Mouse (Mus musculus) hindbrain, postnatal 0 days (tissue): ENCODE data around the gene Csnk1g2. TPM values are rescaled to one million over a fixed set of nuclear protein-coding genes. Genes with fewer than 3 reads are reported as not detected.

Source experiments
- ATAC-seq: fragments of 200-750 bp; cut with Nextera tagmentation; 2 replicates; pipeline ENCODE4 v1.8.0; 2017; ENCODE audit warnings: mild to moderate bottlenecking, moderate TSS enrichment, moderate library complexity
- DNase-seq: peaks from one replicate; pipeline ENCODE4 v3.0.0-alpha.2; 2015; ENCODE audit warnings: low spot score
- H3K27ac ChIP-seq: fragments of 300-500 bp; sonication (generic); 2 replicates; pipeline ENCODE4 v1.5.1; 2014; ENCODE audit warnings: mild to moderate bottlenecking
- H3K27me3 ChIP-seq: fragments of 300-500 bp; sonication (generic); 2 replicates; pipeline ENCODE4 v1.6.1; 2014; ENCODE audit warnings: low read length, mixed read lengths; ENCODE audit not compliant: insufficient read depth
- H3K36me3 ChIP-seq: fragments of 300-500 bp; sonication (generic); 2 replicates; pipeline ENCODE4 v1.6.1; 2014; ENCODE audit warnings: low read length, mixed read lengths; ENCODE audit not compliant: insufficient read depth
- H3K4me1 ChIP-seq: fragments of 300-500 bp; sonication (generic); 2 replicates; pipeline ENCODE4 v1.6.1; 2014; ENCODE audit warnings: antibody characterized with exemption, low read length, mixed read lengths; ENCODE audit not compliant: insufficient read depth
- H3K4me2 ChIP-seq: fragments of 300-500 bp; sonication (generic); 2 replicates; pipeline ENCODE4 v1.6.1; 2014; ENCODE audit warnings: low read depth, mild to moderate bottlenecking, low read length, moderate library complexity, mixed read lengths
- H3K4me3 ChIP-seq: fragments of 300-500 bp; sonication (generic); 2 replicates; pipeline ENCODE4 v1.5.1; 2014; ENCODE audit warnings: low read length
- H3K9ac ChIP-seq: fragments of 300-500 bp; sonication (generic); replicated peaks from 2 replicates; pipeline ENCODE4 v1.6.1; 2014; ENCODE audit warnings: mild to moderate bottlenecking, low read length, moderate library complexity, mixed read lengths
- H3K9me3 ChIP-seq: fragments of 300-500 bp; sonication (generic); 2 replicates; pipeline ENCODE4 v1.6.1; 2016; ENCODE audit warnings: low read length, mixed read lengths
- CTCF ChIP-seq: IDR thresholded peaks from 2 replicates; pipeline ENCODE4 v1.5.1; 2016; ENCODE audit warnings: antibody characterized with exemption, control low read depth, low read depth
- WGBS: fragments of 180-500 bp; shearing (Covaris S2); extraction: QIAGEN DNeasy Blood & Tissue Kit; methylation state at CpG from one replicate; pipeline ENCODE4 v1.1.7; 2014; 5-methylcytosine and 5-hydroxymethylcytosine counted together
- polyA plus RNA-seq: library from polyadenylated mRNA; unstranded; fragments of >200 nt; fragmentation: Nextera tagmentation; extraction: Ambion mirVana; gene quantifications from 2 replicates; pipeline ENCODE4 v1.2.1, GENCODE M21; 2015
- total RNA-seq: library from RNA; depleted of rRNA; stranded (reverse); fragments of >200 nt; gene quantifications from 2 replicates; pipeline ENCODE4 v1.2.3, GENCODE M21; 2014

The Csnk1g2 gene
- total and polyA plus RNA-seq, 2 experiments from 2014 or later, result 94.3 to 156 TPM

DNA sequence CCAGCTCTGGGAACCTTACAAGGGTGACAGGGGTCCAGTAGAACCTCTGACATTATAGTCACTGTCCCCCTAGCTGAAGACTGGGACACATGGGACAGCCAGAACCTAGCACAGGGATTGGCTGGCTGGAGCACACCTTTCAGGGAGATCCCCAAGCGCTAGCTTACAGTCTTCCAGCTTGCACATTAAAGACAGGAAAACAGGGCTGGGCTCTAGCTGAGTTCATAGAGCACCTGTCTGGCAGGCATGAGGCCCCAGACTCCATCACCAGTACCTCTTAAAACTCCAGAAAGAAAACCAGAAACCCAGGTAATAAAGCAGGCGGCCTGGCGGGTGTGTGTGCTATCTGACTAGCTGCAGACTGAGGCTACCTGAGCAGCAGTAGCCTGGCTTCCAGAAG is 51.1 kb downstream of the Csnk1g2 start:
- 94% methylated on average over 3 of the region's 3 CpGs for WGBS
- Histone ChIP-seq H3K4me3 (no peak overlapping the region), H3K4me2 (peak overlapping the region; percentile 86), H3K4me1 (peaks cover 45% of the 10 kb centered on the region), H3K9me3 (no peaks in the 10 kb centered on the region), H3K27me3 (no peaks in the 10 kb centered on the region), H3K9ac (peak overlapping the region; percentile 95), H3K27ac (no peak overlapping the region), H3K36me3 (peaks cover 29% of the 10 kb centered on the region)
- no peak for TF ChIP-seq CTCF
- ATAC-seq (no peak), DNase-seq (no peak)

GRCm38 (mm10) chr10:80674161-80674711 is 51.6 kb downstream of the Csnk1g2 start:
- TF ChIP-seq CTCF, result no peak
- Histone ChIP-seq H3K9ac (peak overlapping the region; percentile 95), H3K36me3 (peaks cover 23% of the 10 kb centered on the region; the same call in 1 of the 2 replicates), H3K4me3 (peak overlapping the region; percentile 89), H3K4me2 (peak overlapping the region; percentile 86), H3K27me3 (no peaks in the 10 kb centered on the region), H3K27ac (peak overlapping the region; percentile 88), H3K4me1 (peaks cover 49% of the 10 kb centered on the region), H3K9me3 (no peaks in the 10 kb centered on the region)
- no peak for DNase-seq
- no peak for ATAC-seq
- WGBS, result 38% methylated on average over 5 of the region's 5 CpGs

- H3K4me3 ChIP-seq, result peak overlapping the region; percentile 89
- WGBS, result 9% methylated on average over 6 of the region's 6 CpGs
- peaks cover 18% of the 10 kb centered on the region; the same call in 1 of the 2 replicates for H3K36me3 ChIP-seq
- no peak for TF ChIP-seq CTCF
- no peaks in the 10 kb centered on the region for H3K27me3 ChIP-seq
- H3K4me2 ChIP-seq, result peak overlapping the region; percentile 86
- DNase-seq (no peak), ATAC-seq (no peak)
- peak overlapping the region; percentile 95 for H3K9ac ChIP-seq
- peaks cover 50% of the 10 kb centered on the region for H3K4me1 ChIP-seq
- no peaks in the 10 kb centered on the region for H3K9me3 ChIP-seq
- peak overlapping the region; percentile 88; the same call in 1 of the 2 replicates for H3K27ac ChIP-seq
Measured at GRCm38 (mm10) chr10:80674851-80675404, 52.3 kb downstream of the Csnk1g2 start.

- no peak for TF ChIP-seq CTCF
- peak; percentile 28 for DNase-seq
- H3K4me2 ChIP-seq, result peak overlapping the region; percentile 86
- peak overlapping the region; percentile 95 for H3K9ac ChIP-seq
- peak overlapping the region; percentile 89 for H3K4me3 ChIP-seq
- ATAC-seq, result no peak; the same call in 1 of the 2 replicates
- peaks cover 50% of the 10 kb centered on the region for H3K4me1 ChIP-seq
- peaks cover 12% of the 10 kb centered on the region; the same call in 1 of the 2 replicates for H3K36me3 ChIP-seq
- no peaks in the 10 kb centered on the region for H3K27me3 ChIP-seq
- under 1% methylated on average over 47 of the region's 54 CpGs for WGBS
- H3K27ac ChIP-seq, result peak overlapping the region; percentile 88
- no peaks in the 10 kb centered on the region for H3K9me3 ChIP-seq
Measured at GRCm38 (mm10) chr10:80675405-80676197, 53.0 kb downstream of the Csnk1g2 start.

- Histone ChIP-seq H3K27ac (peak overlapping the region; percentile 97), H3K4me3 (peak overlapping the region; percentile 89), H3K4me1 (peaks cover 50% of the 10 kb centered on the region), H3K4me2 (peak overlapping the region; percentile 86), H3K36me3 (peaks cover 5% of the 10 kb centered on the region; the same call in 1 of the 2 replicates), H3K9ac (peak overlapping the region; percentile 95), H3K9me3 (no peaks in the 10 kb centered on the region), H3K27me3 (no peaks in the 10 kb centered on the region)
- ATAC-seq (peak; percentile 95), DNase-seq (peak; percentile 100)
- no peak for TF ChIP-seq CTCF
- WGBS, result 1% methylated on average over 50 of the region's 78 CpGs
Measured at GRCm38 (mm10) chr10:80676198-80676928, 53.7 kb downstream of the Csnk1g2 start.

GRCm38 (mm10) chr10:80677128-80677875 is 54.7 kb downstream of the Csnk1g2 start:
- H3K36me3 ChIP-seq, result no peaks in the 10 kb centered on the region
- DNase-seq, result no peak
- no peak for TF ChIP-seq CTCF
- H3K27me3 ChIP-seq, result no peaks in the 10 kb centered on the region
- peak overlapping the region; percentile 36 for H3K4me3 ChIP-seq
- WGBS, result 39% methylated on average over 9 of the region's 9 CpGs
- H3K4me1 ChIP-seq, result peaks cover 50% of the 10 kb centered on the region
- peak overlapping the region; percentile 62 for H3K9ac ChIP-seq
- H3K9me3 ChIP-seq, result no peaks in the 10 kb centered on the region
- H3K4me2 ChIP-seq, result peak overlapping the region; percentile 68
- peak overlapping the region; percentile 97 for H3K27ac ChIP-seq
- ATAC-seq, result no peak
